Mouse (Mus musculus) A20 (cell line): ENCODE measurements at regions not wholly inside any gene's neighbourhood (a gene's known extent, or its start where the extent isn't known, plus 50 kb on each side); places are given as distances from the start of the nearest gene placed in this dataset.

Experiments used
- DNase-seq: peaks from one replicate; pipeline ENCODE4 v3.0.0-alpha.2; 2011; ENCODE audit warnings: low read depth, low spot score

DNA sequence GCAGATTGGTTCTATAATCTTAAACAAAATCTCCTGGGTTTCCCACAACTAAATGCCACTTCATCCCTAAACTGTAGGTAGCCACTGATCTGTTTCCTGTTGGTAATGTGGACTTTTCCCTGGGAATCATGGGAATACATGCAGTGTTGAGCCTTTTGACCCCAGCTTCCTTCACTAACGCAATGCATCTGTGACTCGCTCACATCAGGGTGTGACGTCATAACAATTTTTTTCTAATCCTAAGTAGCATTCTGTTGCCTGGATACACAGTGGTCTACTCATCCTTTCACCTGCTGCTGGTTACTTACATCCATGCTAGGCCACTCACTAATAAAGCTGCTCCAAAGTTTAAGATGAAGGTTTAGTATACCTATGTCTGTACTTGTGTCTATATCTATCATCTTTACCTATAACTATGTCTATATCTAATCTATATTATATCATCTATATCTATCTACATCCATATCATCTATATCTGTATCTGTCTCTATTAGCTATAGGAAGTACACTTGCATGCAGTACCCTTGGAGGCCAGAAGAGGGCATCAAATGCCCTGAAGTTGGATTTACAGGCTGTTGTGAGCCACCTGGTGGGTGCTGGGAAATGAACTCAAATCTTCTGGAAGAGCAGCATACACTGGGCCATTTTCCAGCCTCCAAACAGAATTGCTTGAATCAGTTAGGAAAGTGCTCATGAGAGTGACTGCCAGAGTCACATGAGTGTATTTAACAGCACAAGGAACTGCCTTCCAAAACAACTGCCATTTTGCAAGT is 157.5 kb upstream of the Rpl34 start:
- DNase-seq, result peak; percentile 77

DNA sequence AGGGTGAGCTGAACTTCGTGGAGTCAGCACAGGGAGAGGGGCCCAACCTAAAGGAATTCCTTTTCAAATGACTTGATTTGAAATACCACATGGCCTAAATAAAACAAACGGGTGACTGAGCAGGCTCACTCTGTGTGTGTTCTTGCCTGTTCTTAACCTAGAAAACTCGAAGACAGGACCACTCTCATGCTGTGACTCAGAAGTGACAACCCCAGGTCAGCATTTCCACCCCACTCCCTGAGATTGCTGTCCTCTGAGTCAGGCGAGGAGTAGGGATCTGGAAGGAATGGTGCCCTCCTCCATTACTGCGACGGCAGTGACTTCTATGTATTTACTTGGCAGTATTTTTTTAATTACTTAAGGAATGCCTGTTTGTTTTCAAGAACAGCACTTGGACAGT is 155.8 kb upstream of the Rpl34 start:
- no peak for DNase-seq

DNA sequence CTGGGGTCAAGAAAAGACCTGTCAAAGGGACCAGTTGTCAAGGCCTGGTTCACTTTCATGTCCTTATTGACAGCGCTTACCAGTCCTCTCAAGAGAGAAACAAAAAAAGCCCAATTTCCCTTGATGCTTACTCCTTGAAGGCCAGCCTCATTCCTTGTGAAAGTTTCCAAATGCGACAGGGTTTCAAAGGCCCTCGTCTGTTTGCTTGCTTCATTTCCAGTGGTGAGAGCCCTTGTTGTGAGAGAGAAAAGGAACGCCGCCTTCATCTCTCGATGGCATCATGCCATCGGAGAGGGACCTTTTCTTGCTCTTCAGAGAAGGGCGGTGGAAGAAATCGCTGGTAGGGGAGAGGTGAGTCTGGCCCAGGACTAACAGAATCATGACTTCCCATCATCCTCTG is 154.2 kb upstream of the Rpl34 start:
- DNase-seq, result no peak

DNA sequence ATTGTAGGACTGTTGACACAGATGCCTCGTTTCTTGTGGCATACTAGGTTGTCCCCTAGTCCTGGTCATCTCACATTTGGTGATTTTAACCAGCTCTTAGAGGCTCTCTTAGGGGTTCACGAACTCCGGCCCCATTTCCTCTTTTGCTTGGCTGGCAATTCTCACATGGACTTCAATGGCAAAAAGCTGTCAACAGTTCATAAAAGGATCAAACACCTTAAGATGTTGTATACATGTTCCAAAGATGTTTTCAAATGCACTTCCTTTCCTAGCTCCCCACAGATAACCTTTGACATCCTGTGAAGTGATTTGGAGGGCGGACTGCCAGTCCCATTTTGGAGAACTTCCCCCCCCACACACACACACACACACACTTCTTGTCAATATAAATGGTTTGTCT is 153.7 kb upstream of the Rpl34 start:
- DNase-seq, result no peak

DNA sequence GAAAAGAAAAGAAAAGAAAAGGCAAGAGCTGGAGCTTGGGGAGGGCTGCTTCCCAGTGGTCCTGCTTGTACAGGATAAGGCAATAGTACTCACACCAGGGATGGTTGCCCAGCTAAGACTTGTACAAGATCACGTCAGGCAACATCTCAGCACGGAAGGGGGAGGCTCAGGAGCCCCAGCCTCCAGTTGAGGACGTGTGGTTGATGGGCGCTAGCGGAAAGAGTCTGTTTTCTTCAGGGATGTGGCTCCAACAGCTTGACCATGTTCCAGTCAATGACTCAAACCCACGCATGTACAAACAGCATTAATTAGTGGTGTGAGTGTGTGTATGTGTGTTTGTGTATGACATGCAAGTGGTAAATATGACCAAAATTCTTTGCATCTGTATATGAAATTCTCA is 153.1 kb upstream of the Rpl34 start:
- DNase-seq, result no peak

DNA sequence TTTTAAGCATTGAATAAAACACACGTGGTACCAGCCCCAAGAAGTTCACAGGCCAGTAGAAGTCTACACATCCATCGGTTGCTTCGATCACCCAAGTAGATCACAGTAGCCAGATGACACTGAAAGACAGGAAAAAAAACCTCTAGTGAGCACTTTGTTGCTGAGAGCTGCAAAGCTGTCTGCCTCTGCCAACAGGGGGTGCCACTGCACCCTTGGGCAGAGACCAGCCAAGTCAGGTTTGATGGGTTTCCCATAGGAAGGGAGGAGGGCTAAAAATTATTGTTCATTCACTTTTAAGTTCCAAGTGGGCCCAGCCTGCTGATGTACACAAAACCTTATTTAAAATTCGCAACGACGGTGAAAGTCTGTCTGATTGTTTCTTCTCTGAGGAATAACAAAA is 150.3 kb upstream of the Rpl34 start:
- DNase-seq, result no peak

DNA sequence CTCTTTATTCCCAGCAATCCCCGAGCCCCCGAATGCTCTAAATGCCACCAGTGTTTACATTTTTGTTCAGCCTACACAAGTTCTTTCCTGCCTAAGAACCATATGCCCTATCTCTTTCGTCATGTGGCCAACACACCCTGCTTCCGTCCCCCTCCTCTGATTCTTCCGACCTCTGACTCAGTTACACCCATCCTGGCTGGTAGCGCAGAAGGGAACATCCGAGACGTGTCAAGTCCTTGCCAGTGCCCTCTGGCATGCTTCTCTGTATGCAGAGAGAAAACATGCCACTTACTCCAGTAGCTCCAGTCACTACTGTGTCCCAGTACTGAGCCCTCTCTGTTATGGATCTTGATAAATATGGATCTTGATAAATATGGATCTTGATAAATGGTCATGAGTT is 149.3 kb upstream of the Rpl34 start:
- DNase-seq, result no peak

DNA sequence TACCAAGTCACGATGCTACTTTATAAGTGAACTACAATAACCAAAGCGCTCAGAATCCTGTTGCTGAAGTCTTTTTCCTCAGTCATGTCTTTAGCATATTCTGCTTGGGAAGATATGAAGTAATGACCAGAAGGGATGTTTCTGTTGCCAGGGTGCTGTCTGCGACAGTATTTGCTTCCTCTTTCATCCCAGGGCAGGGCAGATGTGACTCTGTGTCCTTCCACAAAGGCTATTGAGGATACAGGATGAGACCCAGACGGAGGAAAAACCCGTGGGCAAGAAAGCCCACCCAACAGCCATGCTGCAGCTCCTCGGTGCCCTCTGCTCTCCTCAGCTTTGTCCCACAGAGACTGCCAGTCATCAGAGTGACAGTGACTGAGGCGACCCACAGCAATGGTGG is 148.6 kb upstream of the Rpl34 start:
- no peak for DNase-seq

DNA sequence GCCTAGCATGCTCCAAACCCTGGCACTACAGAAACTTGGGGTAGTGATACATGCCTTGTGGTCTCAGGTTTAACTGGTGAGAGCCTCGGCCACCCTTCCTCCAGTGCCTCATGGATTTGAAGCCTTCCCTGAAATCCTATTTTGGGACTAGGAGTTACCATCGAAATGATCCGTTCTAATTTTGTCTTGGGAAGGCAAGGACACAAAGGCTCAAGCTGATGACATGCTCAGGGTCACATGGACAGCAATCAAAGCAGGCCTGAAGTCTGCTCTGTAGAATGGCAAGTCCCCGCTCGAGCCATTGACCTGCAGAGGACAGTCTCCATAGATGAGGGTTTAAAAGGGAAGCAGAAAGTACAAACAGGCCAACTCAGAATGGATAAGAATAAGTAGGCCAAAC is 147.8 kb upstream of the Rpl34 start:
- no peak for DNase-seq

DNA sequence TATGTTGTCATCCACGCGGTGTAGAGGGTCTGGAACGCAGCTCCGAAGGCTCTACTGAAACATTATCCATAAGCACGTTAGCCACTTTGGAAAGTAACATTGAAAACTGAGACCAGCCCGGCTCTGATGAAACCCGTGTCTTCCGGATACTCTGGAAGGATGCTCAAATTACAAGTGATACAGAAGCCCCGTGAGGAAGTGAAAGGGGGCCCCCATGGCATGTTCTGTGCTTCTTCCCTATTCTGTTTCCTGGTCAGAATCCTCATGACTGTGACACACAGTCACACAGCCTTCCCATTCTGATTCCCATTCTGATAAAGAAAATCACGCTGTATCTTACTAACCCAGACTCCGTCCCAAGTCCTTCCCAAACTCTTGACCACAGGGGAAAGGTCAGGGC is 143.5 kb upstream of the Rpl34 start:
- peak; percentile 17 for DNase-seq

DNA sequence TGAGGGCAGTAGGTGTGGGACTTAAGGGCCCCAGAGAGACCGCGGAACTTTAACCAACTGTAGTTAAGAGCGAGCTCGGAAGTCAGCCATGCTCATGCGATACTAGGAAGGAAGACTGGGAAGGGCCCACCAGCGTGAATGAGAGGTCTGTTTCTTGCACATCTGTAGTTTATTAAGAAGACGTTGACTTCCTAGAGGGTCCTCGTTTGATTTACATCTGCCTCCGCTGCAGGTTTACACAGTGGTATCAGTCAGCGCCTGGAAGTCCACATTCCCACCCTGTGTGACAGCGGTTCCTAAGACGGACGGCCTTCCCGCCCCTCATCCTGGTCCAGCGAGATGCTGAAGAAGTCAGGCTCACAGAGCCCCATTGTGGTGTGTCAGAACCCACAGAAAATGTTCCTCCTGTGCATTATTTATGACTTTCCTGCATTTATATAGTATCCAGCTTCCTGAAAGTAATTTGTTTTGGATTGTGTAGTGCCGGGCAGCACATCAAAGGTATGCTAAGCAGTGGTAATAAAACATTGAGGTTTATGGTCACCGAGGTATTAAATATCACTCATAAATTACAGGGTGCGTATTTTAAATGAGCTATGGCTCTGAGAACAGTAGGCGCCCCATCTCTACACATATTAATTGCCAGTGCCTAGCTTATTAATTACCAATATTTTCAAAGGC is 136.9 kb upstream of the Rpl34 start:
- DNase-seq, result no peak

DNA sequence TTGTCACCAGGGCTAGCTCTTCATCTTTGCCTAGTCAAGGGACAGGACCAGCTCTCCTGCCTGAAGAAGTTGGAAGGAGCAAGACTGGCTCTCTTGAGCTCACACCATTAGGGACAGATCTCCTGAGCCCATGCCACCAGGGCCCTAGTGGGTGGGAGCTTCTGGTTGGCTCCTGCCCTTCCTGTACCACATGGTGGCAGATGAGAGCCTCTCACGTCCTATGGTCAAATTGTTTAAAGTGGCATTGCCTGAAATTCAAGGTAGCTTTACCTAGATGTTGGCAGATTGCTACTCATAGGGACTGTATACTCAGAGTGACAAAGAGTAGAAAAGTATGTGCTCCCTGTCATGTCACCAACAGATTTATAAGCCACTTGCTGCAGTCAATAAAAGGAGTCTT is 134.6 kb upstream of the Rpl34 start:
- no peak for DNase-seq

DNA sequence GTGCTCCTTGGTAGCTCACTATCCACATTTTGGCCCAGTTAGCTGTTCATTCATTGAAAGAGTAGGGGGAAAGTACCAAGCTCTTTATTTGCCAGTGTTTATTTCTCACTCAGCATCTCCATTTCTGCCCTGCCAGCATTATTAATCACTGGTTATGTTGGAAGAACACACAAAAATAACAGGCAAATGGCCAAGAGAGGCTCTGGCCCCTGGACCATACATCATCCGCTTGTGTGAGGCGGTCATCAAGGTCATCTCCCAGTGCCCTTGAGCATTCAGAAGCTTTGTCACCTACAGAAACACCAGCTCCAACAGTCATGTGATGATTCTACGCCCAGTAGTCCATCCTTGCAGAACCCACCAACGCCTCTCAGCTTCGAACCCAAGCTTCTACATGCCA is 133.2 kb upstream of the Rpl34 start:
- no peak for DNase-seq

DNA sequence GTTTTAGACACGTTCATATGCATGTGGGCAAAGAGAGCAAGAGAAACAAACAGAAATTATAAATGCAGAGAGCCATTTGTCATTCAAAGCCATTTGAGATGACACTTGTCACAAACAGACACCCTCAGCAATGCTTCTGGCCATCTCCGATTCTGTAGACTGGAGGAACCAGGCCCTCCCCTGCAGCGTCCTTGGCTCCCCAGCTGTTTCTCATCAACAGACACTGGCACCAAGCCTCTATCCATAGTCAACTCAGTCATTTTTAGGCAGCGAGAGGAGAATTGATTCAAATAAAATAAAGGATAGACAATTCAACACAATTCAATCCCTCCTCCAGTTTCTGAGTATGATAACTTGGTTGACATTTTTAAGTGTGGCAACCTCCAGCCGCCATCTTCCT is 130.1 kb upstream of the Rpl34 start:
- no peak for DNase-seq

DNA sequence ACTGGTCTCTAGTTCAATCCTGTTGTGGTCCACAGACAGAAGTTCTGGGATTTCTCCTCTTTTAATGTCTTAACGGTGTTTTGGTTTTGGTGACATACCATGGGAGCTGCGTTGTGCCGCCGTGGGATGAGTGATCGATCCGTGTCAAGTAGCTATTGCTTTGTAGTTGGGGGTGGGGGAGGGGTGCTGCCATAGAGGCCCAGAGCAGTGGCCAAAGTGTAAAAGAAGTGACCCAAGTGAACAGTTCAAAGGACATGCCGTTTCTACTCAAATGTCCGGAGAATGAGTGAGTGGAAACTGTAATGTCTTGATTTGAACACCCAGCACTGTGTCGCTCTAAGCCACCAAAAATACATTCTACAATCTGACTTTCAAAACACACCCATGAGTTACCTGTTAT is 123.7 kb upstream of the Rpl34 start:
- no peak for DNase-seq

DNA sequence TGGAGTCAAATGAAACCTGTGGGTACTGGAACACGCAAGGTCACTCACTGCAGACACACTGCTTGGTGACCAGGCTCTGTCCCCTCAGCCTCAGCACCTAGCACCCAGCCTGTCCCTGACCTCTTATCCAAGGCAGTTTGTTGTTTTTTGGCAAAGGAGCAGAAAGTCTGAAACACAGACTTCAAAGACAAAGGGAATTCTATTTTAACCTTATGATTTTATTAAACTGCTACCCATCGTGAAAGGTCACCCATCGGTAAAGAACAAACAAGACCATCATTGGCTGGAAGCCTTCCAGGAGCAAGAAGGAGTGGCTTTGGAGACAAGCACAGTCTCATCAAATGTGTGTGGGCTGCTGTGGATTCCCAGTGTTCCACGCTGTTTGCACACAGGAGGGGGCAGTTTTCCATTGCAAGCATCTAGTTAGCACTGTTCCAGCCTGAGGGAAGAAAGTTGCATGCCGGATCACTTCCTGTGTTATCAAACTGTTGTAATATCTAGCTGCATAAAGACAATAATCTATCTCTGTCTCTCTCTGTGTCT is 120.6 kb upstream of the Rpl34 start:
- DNase-seq, result no peak

DNA sequence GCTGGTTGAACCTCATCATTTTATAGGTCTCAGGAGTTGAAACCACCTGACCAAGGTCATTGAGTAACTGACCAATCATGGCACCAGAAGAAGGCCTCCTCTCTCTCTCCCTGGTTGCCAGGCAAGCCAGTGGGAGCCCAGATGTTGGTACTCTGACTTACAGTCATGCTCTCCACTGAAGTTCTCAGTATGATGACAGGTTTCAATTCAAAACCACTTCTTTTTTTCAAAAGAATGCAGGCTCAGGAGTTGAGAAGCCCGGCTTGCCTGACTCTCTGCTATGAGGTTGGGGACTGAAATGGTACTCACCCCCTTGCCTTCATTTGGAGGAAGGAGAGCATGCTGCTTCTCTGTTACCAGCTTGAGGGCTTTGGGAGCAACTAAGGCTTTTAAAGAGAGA is 111.6 kb upstream of the Rpl34 start:
- DNase-seq, result no peak

DNA sequence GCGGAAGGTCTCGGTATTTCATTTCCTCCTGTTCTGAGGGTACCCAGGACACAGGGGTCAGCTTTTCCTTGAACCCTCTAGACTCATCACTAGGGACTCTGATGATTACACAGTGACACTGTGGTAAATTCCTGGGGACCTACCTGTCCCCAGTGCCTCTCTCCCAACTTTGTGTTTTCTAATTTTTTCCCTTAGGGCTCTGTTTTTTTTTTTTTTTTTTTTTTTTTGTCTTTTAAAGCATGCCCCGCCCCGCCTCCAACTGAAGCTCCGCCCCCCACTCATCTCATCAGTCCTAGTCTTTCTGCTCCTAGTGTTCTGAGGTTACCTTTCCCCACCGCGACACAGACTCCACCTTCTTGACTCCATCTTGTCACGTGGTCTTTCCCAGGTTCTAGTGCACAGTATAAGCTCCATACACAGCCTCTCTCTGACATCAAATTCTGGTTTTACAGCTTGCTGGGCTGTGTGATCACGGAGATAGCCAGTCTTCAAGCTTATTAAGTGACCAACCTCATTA is 109.8 kb upstream of the Rpl34 start:
- DNase-seq, result no peak

DNA sequence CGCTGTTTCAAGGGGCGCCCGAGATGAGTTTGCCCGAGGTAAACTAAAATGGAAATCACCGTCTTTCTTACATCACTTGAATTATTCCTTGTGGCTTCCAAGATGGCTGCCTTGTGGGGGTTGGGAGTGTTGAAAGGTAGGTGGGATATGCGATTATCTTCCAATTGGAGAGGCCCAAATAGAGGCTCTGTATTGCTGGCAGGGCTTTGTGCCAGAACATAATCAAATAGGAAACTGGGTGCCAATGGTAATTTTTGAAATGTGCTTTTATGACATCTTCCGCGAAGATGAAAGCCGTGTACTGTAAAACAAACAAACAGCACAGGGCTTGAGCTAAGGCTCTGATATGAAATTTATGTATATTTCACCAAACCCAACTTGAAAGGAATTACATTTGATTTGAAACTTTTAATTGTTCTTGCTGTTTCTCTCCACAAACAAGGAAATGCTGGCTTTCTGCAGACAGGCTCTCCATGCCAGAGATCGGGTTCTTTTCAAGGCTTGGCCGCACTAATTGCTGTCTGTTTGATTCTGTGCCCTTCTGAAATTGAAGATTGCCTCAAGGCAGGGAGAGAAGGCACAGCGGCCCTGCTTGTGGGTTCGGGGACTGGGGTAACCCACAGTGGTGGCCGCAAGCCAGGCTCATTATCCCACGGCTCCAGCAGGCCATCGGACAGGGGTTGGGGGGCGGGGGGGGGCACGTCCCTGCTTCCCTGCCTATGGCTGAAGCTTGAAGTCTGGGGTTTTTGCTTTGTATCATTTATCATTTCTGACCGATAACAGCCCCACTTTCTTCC is 108.6 kb upstream of the Rpl34 start:
- DNase-seq, result no peak

DNA sequence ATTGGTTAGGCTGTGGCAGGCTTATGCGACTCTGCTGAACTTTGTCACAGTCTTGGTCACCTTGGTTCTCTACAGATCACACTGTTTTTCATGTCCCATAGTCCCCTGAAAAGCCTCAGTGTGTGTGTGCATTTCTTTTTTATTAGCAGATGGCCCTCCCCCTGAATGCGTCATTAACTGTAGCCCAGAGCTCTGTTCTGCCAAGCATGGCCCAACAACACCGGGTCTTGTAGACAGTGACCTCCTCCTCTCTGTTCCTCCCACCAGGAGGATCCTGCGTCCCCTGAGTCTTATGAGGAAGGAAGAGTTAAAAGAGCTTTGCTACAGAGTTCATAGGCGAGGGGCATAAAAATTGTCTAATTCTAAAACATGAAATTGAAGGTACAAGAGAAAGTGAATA is 103.5 kb upstream of the Rpl34 start:
- no peak for DNase-seq

DNA sequence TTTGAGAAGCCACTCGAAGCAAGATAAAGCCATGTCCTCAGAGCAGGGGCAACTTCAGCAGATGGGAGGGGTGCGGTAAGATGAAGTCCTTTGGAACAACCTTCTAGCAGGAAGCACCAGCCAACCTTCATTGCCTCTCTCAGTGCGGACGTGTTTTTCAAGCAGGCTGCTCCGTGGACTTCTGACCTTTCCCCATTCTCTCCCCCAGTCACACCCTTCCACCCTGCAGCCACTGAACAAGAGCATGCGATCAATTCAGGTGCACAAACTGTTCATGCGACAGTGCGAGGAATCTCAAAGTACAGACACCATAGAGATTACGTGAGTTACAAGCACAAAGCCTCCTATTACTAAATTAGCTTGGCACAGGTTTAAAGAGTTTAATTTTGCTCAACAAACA is 102.9 kb upstream of the Rpl34 start:
- no peak for DNase-seq

DNA sequence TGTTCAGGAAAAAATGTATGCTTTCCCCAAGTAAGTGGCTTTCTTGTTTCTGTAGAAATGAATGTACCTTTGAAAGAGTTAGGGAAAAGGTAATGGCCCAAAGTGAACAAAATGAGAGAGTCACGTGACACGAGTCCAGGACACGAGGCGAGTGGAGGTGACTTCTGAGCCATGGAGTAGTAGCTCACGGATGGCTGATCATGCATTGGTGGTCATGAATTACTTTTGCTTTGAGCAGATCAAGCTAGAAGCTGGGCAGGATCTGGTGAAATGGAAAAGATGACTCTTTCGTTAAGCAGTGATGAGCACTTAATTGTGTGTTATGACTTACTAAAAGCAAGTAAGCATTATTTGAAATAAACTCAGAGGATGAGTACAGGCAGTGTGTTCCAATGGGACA is 101.6 kb upstream of the Rpl34 start:
- DNase-seq, result peak; percentile 12
